Mouse (Mus musculus) lung, postnatal 10 days (tissue): ENCODE measurements at regions not wholly inside any gene's neighbourhood (a gene's known extent, or its start where the extent isn't known, plus 50 kb on each side); places are given as distances from the start of the nearest gene placed in this dataset.

Source experiments
- DNase-seq: peaks from one replicate; pipeline ENCODE4 v3.0.0; 2021

DNA sequence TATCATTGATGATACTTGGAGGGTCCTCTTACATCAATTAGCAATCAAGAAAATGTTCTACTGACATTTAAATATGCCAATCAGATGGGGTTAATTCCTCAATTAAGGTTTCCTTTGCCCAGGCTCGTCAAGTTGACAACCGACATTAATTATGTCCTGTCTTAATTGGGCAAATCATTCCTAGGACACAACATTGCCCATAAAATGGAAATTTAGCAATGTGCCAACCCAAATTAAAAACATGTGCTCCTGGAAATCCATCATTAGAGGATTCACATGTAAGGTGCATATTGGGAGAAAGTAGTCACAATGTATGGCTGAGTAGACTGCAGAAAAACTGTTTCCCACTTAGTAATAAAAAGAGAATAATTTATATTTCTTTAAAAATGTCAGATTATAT lies 483.6 kb upstream of the B430305J03Rik start:
- no peak for DNase-seq

DNA sequence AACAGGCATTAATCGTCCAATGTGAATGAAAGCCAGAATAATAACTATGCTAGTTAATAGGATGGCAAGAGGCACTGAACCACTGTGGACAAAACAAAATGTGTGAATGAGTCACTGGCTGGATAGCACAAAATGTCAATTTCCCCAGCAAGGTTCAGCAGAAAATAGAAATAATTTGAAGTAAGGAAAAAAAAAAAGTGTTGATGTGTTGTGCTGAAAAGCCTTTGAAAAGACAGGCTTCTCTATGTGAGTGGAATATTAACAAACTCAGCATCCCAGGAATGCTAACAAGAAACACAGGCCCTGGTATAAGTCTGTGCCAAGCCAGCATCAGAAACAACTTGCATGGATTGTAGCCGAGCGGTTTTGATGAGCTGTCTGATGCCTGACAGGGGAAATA lies 481.0 kb upstream of the B430305J03Rik start:
- DNase-seq, result no peak

DNA sequence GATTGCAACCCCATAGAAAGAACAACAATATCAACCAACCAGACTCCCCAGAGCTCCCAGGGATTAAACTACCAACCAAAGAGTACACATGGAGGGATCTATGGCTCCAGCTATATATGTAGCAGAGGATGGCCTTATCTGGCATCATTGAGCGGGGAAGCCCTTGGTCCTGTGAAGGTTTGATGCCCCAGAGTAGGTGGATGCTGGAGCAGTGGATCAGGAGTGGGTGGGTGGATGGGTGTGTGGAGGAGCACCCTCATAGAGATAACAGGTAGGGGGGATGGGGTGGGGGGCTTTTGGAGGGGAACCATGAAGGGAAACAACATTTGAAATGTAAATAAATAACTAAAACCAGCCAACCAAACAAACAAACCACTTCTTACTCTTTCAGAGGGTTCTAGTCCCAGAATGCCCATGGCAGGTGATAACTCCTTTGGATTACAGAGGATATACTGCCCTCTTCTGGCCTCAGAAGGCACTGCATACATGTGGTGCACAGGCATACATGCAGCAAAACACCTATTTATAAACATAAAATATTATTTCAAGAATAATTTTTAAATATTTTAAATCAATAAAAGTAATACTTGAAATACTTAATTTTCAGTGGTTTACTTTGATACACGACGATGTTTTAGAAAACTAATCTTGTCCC lies 473.7 kb upstream of the B430305J03Rik start:
- DNase-seq, result peak; percentile 21

DNA sequence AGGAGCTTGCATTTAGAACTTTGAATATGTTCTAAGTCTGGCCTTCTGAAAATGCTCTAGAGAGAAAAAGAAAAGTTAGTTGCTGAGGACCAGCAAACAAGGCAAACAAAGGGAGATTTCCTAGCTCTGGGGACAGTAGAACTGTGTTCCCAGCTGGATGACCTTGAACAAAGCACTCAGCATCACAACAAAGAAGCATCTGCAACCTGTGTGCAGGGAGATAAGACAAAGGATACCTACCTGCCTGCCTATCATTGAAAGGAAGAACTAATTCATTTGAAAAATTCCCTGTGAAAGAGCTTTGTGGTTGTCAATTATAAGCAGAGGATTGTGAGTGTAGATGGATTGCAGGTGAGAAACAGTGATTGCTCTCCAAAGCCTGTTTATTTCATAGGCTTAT lies 451.1 kb upstream of the B430305J03Rik start:
- no peak for DNase-seq

DNA sequence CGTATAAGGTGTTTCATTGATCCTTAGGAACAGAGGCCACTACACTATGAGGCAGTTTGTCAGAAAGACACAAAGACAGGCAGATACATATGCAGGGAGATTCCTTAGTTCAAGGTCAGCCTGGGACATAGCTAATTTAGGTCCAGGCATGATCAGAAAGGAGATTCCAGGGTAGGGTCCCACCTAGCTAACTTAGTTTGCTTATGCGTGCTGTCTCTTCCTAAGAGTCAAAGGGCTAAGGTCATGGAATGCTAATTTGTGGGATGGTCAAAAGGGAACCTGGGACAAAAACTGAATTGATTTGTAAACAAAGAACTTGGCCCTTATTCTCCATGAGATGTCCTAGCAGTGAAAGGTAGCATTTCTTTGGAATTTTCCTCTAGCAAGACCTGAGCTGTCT lies 430.3 kb upstream of the B430305J03Rik start:
- DNase-seq, result no peak

DNA sequence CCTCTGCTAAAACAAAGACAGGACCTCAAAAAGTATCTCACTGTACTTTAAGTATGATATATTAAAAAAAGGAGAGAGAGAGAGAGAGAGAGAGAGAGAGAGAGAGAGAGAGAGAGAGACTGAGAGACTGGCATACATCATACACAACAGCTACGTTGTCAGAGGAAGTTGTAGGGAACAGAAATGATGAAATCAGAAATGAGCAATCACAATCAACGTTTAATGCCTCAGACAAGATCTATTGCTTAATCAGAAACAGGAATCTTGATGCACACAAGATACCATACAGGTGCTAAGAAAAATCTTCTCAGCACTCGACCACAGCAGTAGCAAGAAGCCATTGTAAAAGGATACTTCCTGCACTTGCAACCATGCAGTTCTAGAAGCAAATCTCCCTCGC lies 424.9 kb upstream of the B430305J03Rik start:
- no peak for DNase-seq
